8 mouse cellular contexts compared by ENCODE assay signal in genomic region chr14:49173290-49174135, GRCm38 (mm10). TPM values are rescaled to one million over a fixed set of nuclear protein-coding genes. Genes with fewer than 3 reads are reported as not detected.
DNase-seq lines count a peak whose midpoint lies in the region; ATAC-seq and TF ChIP-seq lines count a peak whose summit lies in the region.

No protein-coding gene starts in this region.

- no peaks in the 10 kb centered on the region for H3K36me3 ChIP-seq in heart, embryonic 11.5 days (ENCODE audit: control insufficient read depth, insufficient read depth, low read length)
- H3K36me3 ChIP-seq in ES-Bruce4 (ENCODE audit: control insufficient read depth, insufficient read depth, low read length, poor library complexity, severe bottlenecking): peaks cover 19% of the 10 kb centered on the region
- peaks cover 32% of the 10 kb centered on the region for H3K36me3 ChIP-seq in erythroblast, embryonic 14.5 days (ENCODE audit: control insufficient read depth)
- H3K36me3 ChIP-seq in midbrain, embryonic 15.5 days (replicated peaks): no peaks in the 10 kb centered on the region

- no peak for TF ChIP-seq CTCF in ES-Bruce4 (IDR thresholded peaks at IDR 0.05; ENCODE audit: low read depth, low read length)

- 52% methylated on average over 16 of the region's 16 CpGs for whole genome bisulfite sequencing in heart, embryonic 11.5 days (ENCODE audit: insufficient replicate concordance)
- WGBS in midbrain, embryonic 15.5 days: 50% methylated on average over 16 of the region's 16 CpGs

- H3K9ac ChIP-seq in heart, embryonic 11.5 days (ENCODE audit: low read depth, low read length): peak overlapping the region; percentile 85
- peak overlapping the region; percentile 95 for H3K9ac ChIP-seq in ES-Bruce4 (ENCODE audit: low read depth, poor library complexity, severe bottlenecking)
- H3K9ac ChIP-seq in midbrain, embryonic 15.5 days: peak overlapping the region; percentile 87

- H3K9me3 ChIP-seq in heart, embryonic 11.5 days (replicated peaks; ENCODE audit: control insufficient read depth, low read length): no peaks in the 10 kb centered on the region
- no peaks in the 10 kb centered on the region for H3K9me3 ChIP-seq in ES-Bruce4 (replicated peaks; ENCODE audit: control insufficient read depth, insufficient read depth, low read length, poor library complexity, severe bottlenecking)
- no peaks in the 10 kb centered on the region for H3K9me3 ChIP-seq in erythroblast, embryonic 14.5 days (ENCODE audit: control insufficient read depth, low read length)
- H3K9me3 ChIP-seq in midbrain, embryonic 15.5 days: no peaks in the 10 kb centered on the region

- no peak for ATAC-seq in heart, embryonic 11.5 days (replicated peaks; ENCODE audit: insufficient number of reproducible peaks, low FRiP score, low TSS enrichment)
- no peak for ATAC-seq in midbrain, embryonic 15.5 days (replicated peaks)

- H3K4me2 ChIP-seq in heart, embryonic 11.5 days: peak overlapping the region; percentile 86
- H3K4me2 ChIP-seq in midbrain, embryonic 15.5 days: peak overlapping the region; percentile 74

- DNase-seq in heart, adult 8-10 months (ENCODE audit: low spot score): no peak
- peak; percentile 9 for DNase-seq in kidney, adult 9 months
- DNase-seq in urinary bladder, postnatal 14 days (ENCODE audit: low spot score): no peak
- no peak for DNase-seq in cerebellum, adult 11-12 months

- no peak overlapping the region for H3K27ac ChIP-seq in heart, embryonic 11.5 days (ENCODE audit: low read depth, low read length)
- no peak overlapping the region for H3K27ac ChIP-seq in ES-Bruce4 (ENCODE audit: insufficient read depth, low read length)
- H3K27ac ChIP-seq in midbrain, embryonic 15.5 days: no peak overlapping the region

- no peak for TF ChIP-seq EP300 in ES-Bruce4 (IDR thresholded peaks at IDR 0.05; ENCODE audit: insufficient read depth, low read depth, low read length)

- H3K4me1 ChIP-seq in heart, embryonic 11.5 days (ENCODE audit: control insufficient read depth, insufficient read depth, low read length): peaks cover 20% of the 10 kb centered on the region
- H3K4me1 ChIP-seq in ES-Bruce4 (ENCODE audit: control insufficient read depth, insufficient read depth, low read length): no peaks in the 10 kb centered on the region
- peaks cover 30% of the 10 kb centered on the region for H3K4me1 ChIP-seq in erythroblast, embryonic 14.5 days (ENCODE audit: control insufficient read depth)
- H3K4me1 ChIP-seq in midbrain, embryonic 15.5 days: peaks cover 36% of the 10 kb centered on the region

- peak overlapping the region; percentile 78 for H3K4me3 ChIP-seq in heart, embryonic 11.5 days (ENCODE audit: low read depth, low read length)
- H3K4me3 ChIP-seq in ES-Bruce4 (ENCODE audit: low read depth, low read length): peak overlapping the region; percentile 79
- peak overlapping the region; percentile 98 for H3K4me3 ChIP-seq in erythroblast, embryonic 14.5 days (replicated peaks)
- peak overlapping the region; percentile 77 for H3K4me3 ChIP-seq in midbrain, embryonic 15.5 days

- TF ChIP-seq POLR2A in ES-Bruce4 (IDR thresholded peaks at IDR 0.05; ENCODE audit: insufficient read depth, low read length): no peak

- no peaks in the 10 kb centered on the region for H3K27me3 ChIP-seq in heart, embryonic 11.5 days (ENCODE audit: control insufficient read depth, insufficient read depth, low read length)
- H3K27me3 ChIP-seq in ES-Bruce4 (ENCODE audit: control insufficient read depth, insufficient read depth, low read length, poor library complexity, severe bottlenecking): no peaks in the 10 kb centered on the region
- no peaks in the 10 kb centered on the region for H3K27me3 ChIP-seq in erythroblast, embryonic 14.5 days (ENCODE audit: control insufficient read depth)
- no peaks in the 10 kb centered on the region for H3K27me3 ChIP-seq in midbrain, embryonic 15.5 days (replicated peaks)

RNA-seq across cellular contexts. Expression of gene Naa30, which starts 1.5 kb away (rescaled TPM):
- 10.1 and 10.5 TPM in 2 replicates for polyA plus RNA-seq in heart, embryonic 11.5 days (2014; fragmentation: Nextera tagmentation; extraction: Ambion mirVana)
- total RNA-seq in heart, adult 8-10 months (2022): 10 to 100 TPM; 15.5 to 18.7 (median 16.0) TPM
- polyA plus RNA-seq in ES-Bruce4 (2011; ENCODE audit: insufficient read depth, insufficient read length, low read depth, missing spikeins): 59.6 and 60.8 TPM in 2 replicates
- 0.29 and 0.45 TPM in 2 replicates for polyA plus RNA-seq in erythroblast, embryonic 14.5 days (2012)
- 14.0 and 17.6 TPM in 2 replicates for polyA plus RNA-seq in midbrain, embryonic 15.5 days (2015; fragmentation: Nextera tagmentation; extraction: Ambion mirVana)
